ENCODE assay signal across 10 mouse cellular contexts in the genomic region with DNA sequence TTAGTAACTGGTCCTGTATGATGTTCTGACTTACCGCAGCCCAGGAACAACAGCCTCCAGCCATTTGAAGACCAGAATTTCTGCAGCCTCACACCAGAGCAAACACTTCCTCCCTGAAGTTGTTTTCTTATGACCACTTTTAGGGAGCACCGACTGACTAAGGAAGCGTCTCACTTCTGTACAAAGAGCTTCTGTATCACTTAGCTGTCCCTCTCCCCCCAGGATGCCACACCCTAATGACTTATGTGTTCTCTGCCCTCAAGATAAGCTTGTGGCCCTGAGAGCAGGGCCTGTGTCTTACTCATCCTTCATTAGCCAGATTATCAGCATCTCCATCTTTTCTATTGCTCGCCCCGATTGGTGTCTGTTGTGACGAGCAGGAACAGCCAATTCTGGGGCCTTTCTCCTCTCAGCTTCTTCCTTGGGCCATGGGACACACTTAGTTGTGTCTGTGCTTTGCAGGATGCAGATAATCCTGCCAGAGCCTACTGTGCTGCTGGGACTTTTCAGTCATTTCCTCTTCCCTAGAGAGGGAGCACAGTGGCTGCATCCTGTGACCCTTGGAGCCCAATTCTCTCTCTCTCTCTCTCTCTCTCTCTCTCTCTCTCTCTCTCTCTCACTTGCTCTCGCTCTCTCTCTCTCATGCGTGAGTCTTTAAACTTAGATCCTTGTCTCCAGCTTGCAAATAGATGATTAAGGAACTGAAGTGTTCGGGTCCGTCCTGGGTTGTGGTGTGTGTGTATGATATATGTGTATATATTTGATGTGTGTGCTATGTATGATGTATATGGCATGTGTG.
DNase-seq lines count a peak whose midpoint lies in the region; ATAC-seq lines count a peak whose summit lies in the region.
"Had no signal": no experiment of that assay in that cellular context is flagged by ENCODE, and none has a peak within 500 bp of the region (broad histone marks: within the 10 kb centered on the region; RNA-seq: fewer than 3 reads in every experiment).

No protein-coding gene starts in this region.

- no peak for ATAC-seq in heart, embryonic 13.5 days (ENCODE audit: extremely low read depth, insufficient number of reproducible peaks, low FRiP score, low TSS enrichment)
- ATAC-seq in lung, embryonic 15.5 days (ENCODE audit: borderline replicate concordance, extremely low read depth, low FRiP score, low TSS enrichment), result no peak

- H3K4me3 ChIP-seq in heart, embryonic 13.5 days, result no peak overlapping the region
- H3K4me3 ChIP-seq in lung, embryonic 15.5 days, result no peak overlapping the region
- H3K4me3 ChIP-seq: embryonic facial prominence, embryonic 10.5 days; layer of hippocampus, adult 2 months had no signal

- no peaks in the 10 kb centered on the region for H3K36me3 ChIP-seq in heart, embryonic 13.5 days
- no peaks in the 10 kb centered on the region for H3K36me3 ChIP-seq in lung, embryonic 15.5 days
- H3K36me3 ChIP-seq: embryonic facial prominence, embryonic 10.5 days had no signal

- H3K9ac ChIP-seq in heart, embryonic 13.5 days, result no peak overlapping the region
- H3K9ac ChIP-seq in lung, embryonic 15.5 days, result no peak overlapping the region

- H3K4me2 ChIP-seq in heart, embryonic 13.5 days, result no peak overlapping the region
- no peak overlapping the region for H3K4me2 ChIP-seq in lung, embryonic 15.5 days

- H3K27me3 ChIP-seq in heart, embryonic 13.5 days (replicated peaks), result no peaks in the 10 kb centered on the region
- no peaks in the 10 kb centered on the region for H3K27me3 ChIP-seq in lung, embryonic 15.5 days

- no peaks in the 10 kb centered on the region for H3K9me3 ChIP-seq in heart, embryonic 13.5 days
- H3K9me3 ChIP-seq in lung, embryonic 15.5 days, result no peaks in the 10 kb centered on the region
- H3K9me3 ChIP-seq: embryonic facial prominence, embryonic 10.5 days had no signal

- peak overlapping the region; percentile 61 for H3K27ac ChIP-seq in heart, embryonic 13.5 days (replicated peaks)
- H3K27ac ChIP-seq in lung, embryonic 15.5 days, result peak overlapping the region; percentile 48; the same call in 1 of the 2 replicates
- H3K27ac ChIP-seq: embryonic facial prominence, embryonic 10.5 days; layer of hippocampus, adult 2 months had no signal

- 56% methylated on average over 10 of the region's 10 CpGs for WGBS in heart, embryonic 13.5 days
- WGBS in lung, embryonic 15.5 days, result 48% methylated on average over 10 of the region's 10 CpGs

- peaks cover 64% of the 10 kb centered on the region for H3K4me1 ChIP-seq in heart, embryonic 13.5 days
- peaks cover 64% of the 10 kb centered on the region for H3K4me1 ChIP-seq in lung, embryonic 15.5 days

- DNase-seq in 3T3-L1 (ENCODE audit: low read depth, low spot score), result peak; percentile 48
- peak; percentile 98 for DNase-seq in 416B (ENCODE audit: low read depth)
- DNase-seq in T-cell, adult 2 months (ENCODE audit: low spot score), result no peak
- no peak for DNase-seq in B cell, adult 2 months
- no peak for DNase-seq in spleen, adult 18-20 months
- DNase-seq: thymus, postnatal 25 days had no signal

Comparison
In these comparisons a context has a peak if more than half of its experiments do, and no peak if none do; other contexts are left out.
1. DNase-seq: peak in 3T3-L1 (single experiment) and 416B (single experiment); none in T-cell, adult 2 months (single experiment), B cell, adult 2 months (0 of 2) and spleen, adult 18-20 months (0 of 2).